Mouse (Mus musculus): ENCODE measurements around the gene Ryr2. TPM values are rescaled to one million over a fixed set of nuclear protein-coding genes. Genes with fewer than 3 reads are reported as not detected.

The Ryr2 gene
- polyA plus RNA-seq, 1 experiment, result not detected

- no peak overlapping the region for H3K4me3 ChIP-seq (ENCODE audit: insufficient read depth, low read length)
- no peaks in the 10 kb centered on the region for H3K4me1 ChIP-seq (ENCODE audit: control insufficient read depth, insufficient read depth, low read length)
- H3K27ac ChIP-seq (ENCODE audit: insufficient read depth, low read depth, low read length), result no peak overlapping the region
- no peak for TF ChIP-seq POLR2A (IDR thresholded peaks at IDR 0.05; ENCODE audit: borderline replicate concordance, low read depth, low read length)
- TF ChIP-seq CTCF (IDR thresholded peaks at IDR 0.05; ENCODE audit: low read depth, low read length), result no peak
These were observed 34.6 kb downstream of the Ryr2 start for GRCm38 (mm10) chr13:12072112-12072511.

- Histone ChIP-seq H3K4me1 (ENCODE audit: control insufficient read depth, insufficient read depth, low read length) (no peaks in the 10 kb centered on the region), H3K27ac (ENCODE audit: insufficient read depth, low read depth, low read length) (no peak overlapping the region), H3K4me3 (ENCODE audit: insufficient read depth, low read length) (no peak overlapping the region)
- TF ChIP-seq CTCF (IDR thresholded peaks at IDR 0.05; ENCODE audit: low read depth, low read length) (no peak), POLR2A (IDR thresholded peaks at IDR 0.05; ENCODE audit: borderline replicate concordance, low read depth, low read length) (no peak)
These were observed 36.3 kb downstream of the Ryr2 start for GRCm38 (mm10) chr13:12070157-12071129.

GRCm38 (mm10) chr13:12064576-12064975 lies 42.2 kb downstream of the Ryr2 start:
- Histone ChIP-seq H3K4me1 (ENCODE audit: control insufficient read depth, insufficient read depth, low read length) (no peaks in the 10 kb centered on the region), H3K27ac (ENCODE audit: insufficient read depth, low read depth, low read length) (no peak overlapping the region), H3K4me3 (ENCODE audit: insufficient read depth, low read length) (no peak overlapping the region)
- TF ChIP-seq POLR2A (IDR thresholded peaks at IDR 0.05; ENCODE audit: borderline replicate concordance, low read depth, low read length) (no peak), CTCF (IDR thresholded peaks at IDR 0.05; ENCODE audit: low read depth, low read length) (no peak)

GRCm38 (mm10) chr13:12063561-12063960 lies 43.2 kb downstream of the Ryr2 start:
- TF ChIP-seq POLR2A (IDR thresholded peaks at IDR 0.05; ENCODE audit: borderline replicate concordance, low read depth, low read length) (no peak), CTCF (IDR thresholded peaks at IDR 0.05; ENCODE audit: low read depth, low read length) (no peak)
- Histone ChIP-seq H3K27ac (ENCODE audit: insufficient read depth, low read depth, low read length) (no peak overlapping the region), H3K4me1 (ENCODE audit: control insufficient read depth, insufficient read depth, low read length) (no peaks in the 10 kb centered on the region), H3K4me3 (ENCODE audit: insufficient read depth, low read length) (no peak overlapping the region)

GRCm38 (mm10) chr13:12057357-12057771 lies 49.4 kb downstream of the Ryr2 start:
- Histone ChIP-seq H3K27ac (ENCODE audit: insufficient read depth, low read depth, low read length) (no peak overlapping the region), H3K4me1 (ENCODE audit: control insufficient read depth, insufficient read depth, low read length) (no peaks in the 10 kb centered on the region), H3K4me3 (ENCODE audit: insufficient read depth, low read length) (no peak overlapping the region)
- TF ChIP-seq POLR2A (IDR thresholded peaks at IDR 0.05; ENCODE audit: borderline replicate concordance, low read depth, low read length), result no peak
- no peak for TF ChIP-seq CTCF (IDR thresholded peaks at IDR 0.05; ENCODE audit: low read depth, low read length)

GRCm38 (mm10) chr13:12055913-12056312 lies 50.8 kb downstream of the Ryr2 start:
- H3K4me1 ChIP-seq (ENCODE audit: control insufficient read depth, insufficient read depth, low read length), result no peaks in the 10 kb centered on the region
- TF ChIP-seq CTCF (IDR thresholded peaks at IDR 0.05; ENCODE audit: low read depth, low read length) (no peak), POLR2A (IDR thresholded peaks at IDR 0.05; ENCODE audit: borderline replicate concordance, low read depth, low read length) (no peak)
- H3K4me3 ChIP-seq (ENCODE audit: insufficient read depth, low read length), result no peak overlapping the region
- H3K27ac ChIP-seq (ENCODE audit: insufficient read depth, low read depth, low read length), result no peak overlapping the region

- Histone ChIP-seq H3K4me1 (ENCODE audit: control insufficient read depth, insufficient read depth, low read length) (no peaks in the 10 kb centered on the region), H3K27ac (ENCODE audit: insufficient read depth, low read depth, low read length) (no peak overlapping the region), H3K4me3 (ENCODE audit: insufficient read depth, low read length) (no peak overlapping the region)
- no peak for TF ChIP-seq CTCF (IDR thresholded peaks at IDR 0.05; ENCODE audit: low read depth, low read length)
- no peak for TF ChIP-seq POLR2A (IDR thresholded peaks at IDR 0.05; ENCODE audit: borderline replicate concordance, low read depth, low read length)
These were observed 52.8 kb downstream of the Ryr2 start for GRCm38 (mm10) chr13:12053910-12054309.

GRCm38 (mm10) chr13:12050809-12051208 lies 55.9 kb downstream of the Ryr2 start:
- TF ChIP-seq POLR2A (IDR thresholded peaks at IDR 0.05; ENCODE audit: borderline replicate concordance, low read depth, low read length), result no peak
- TF ChIP-seq CTCF (IDR thresholded peaks at IDR 0.05; ENCODE audit: low read depth, low read length), result no peak
- H3K4me1 ChIP-seq (ENCODE audit: control insufficient read depth, insufficient read depth, low read length), result no peaks in the 10 kb centered on the region
- no peak overlapping the region for H3K27ac ChIP-seq (ENCODE audit: insufficient read depth, low read depth, low read length)
- no peak overlapping the region for H3K4me3 ChIP-seq (ENCODE audit: insufficient read depth, low read length)

GRCm38 (mm10) chr13:12047059-12047458 lies 59.7 kb downstream of the Ryr2 start:
- H3K27ac ChIP-seq (ENCODE audit: insufficient read depth, low read depth, low read length), result no peak overlapping the region
- TF ChIP-seq CTCF (IDR thresholded peaks at IDR 0.05; ENCODE audit: low read depth, low read length) (no peak), POLR2A (IDR thresholded peaks at IDR 0.05; ENCODE audit: borderline replicate concordance, low read depth, low read length) (no peak)
- no peak overlapping the region for H3K4me3 ChIP-seq (ENCODE audit: insufficient read depth, low read length)
- H3K4me1 ChIP-seq (ENCODE audit: control insufficient read depth, insufficient read depth, low read length), result no peaks in the 10 kb centered on the region

- H3K27ac ChIP-seq (ENCODE audit: insufficient read depth, low read depth, low read length), result no peak overlapping the region
- no peak overlapping the region for H3K4me3 ChIP-seq (ENCODE audit: insufficient read depth, low read length)
- no peaks in the 10 kb centered on the region for H3K4me1 ChIP-seq (ENCODE audit: control insufficient read depth, insufficient read depth, low read length)
- TF ChIP-seq POLR2A (IDR thresholded peaks at IDR 0.05; ENCODE audit: borderline replicate concordance, low read depth, low read length) (no peak), CTCF (IDR thresholded peaks at IDR 0.05; ENCODE audit: low read depth, low read length) (no peak)
These were observed 62.0 kb downstream of the Ryr2 start for GRCm38 (mm10) chr13:12044751-12045150.

Data from bone marrow macrophage, adult 2 months (primary cell).